Mouse (Mus musculus): Measurements from ENCODE around the gene Acvrl1.

The Acvrl1 gene

GRCm38 (mm10) chr15:101141061-101141541 lies 12.8 kb downstream of the Acvrl1 start:
- no peak for DNase-seq (ENCODE audit: low spot score in 2 of 2)

GRCm38 (mm10) chr15:101142672-101143071 lies 14.3 kb downstream of the Acvrl1 start:
- no peak for DNase-seq (ENCODE audit: low spot score in 2 of 2)

- peak in 1 of 2 experiments; percentile 56 for DNase-seq (ENCODE audit: low spot score in 2 of 2)
Measured at GRCm38 (mm10) chr15:101143494-101143893, 15.2 kb downstream of the Acvrl1 start.

GRCm38 (mm10) chr15:101144176-101144575 lies 15.9 kb downstream of the Acvrl1 start:
- no peak for DNase-seq (ENCODE audit: low spot score in 2 of 2)

- no peak for DNase-seq (ENCODE audit: low spot score in 2 of 2)
Measured at GRCm38 (mm10) chr15:101144779-101145178, 16.5 kb downstream of the Acvrl1 start.

- peak; percentile 89 to 94 for DNase-seq (ENCODE audit: low spot score in 2 of 2)
Measured at GRCm38 (mm10) chr15:101145424-101146099, 17.2 kb downstream of the Acvrl1 start.

GRCm38 (mm10) chr15:101146100-101146965 lies 18.0 kb downstream of the Acvrl1 start:
- DNase-seq (ENCODE audit: low spot score in 2 of 2): no peak

GRCm38 (mm10) chr15:101147115-101147909 lies 19.0 kb downstream of the Acvrl1 start:
- no peak for DNase-seq (ENCODE audit: low spot score in 2 of 2)

- no peak for DNase-seq (ENCODE audit: low spot score in 2 of 2)
Measured at GRCm38 (mm10) chr15:101147910-101148273, 19.6 kb downstream of the Acvrl1 start.

- DNase-seq (ENCODE audit: low spot score in 2 of 2): no peak
Measured at GRCm38 (mm10) chr15:101148604-101149003, 20.3 kb downstream of the Acvrl1 start.

- no peak for DNase-seq (ENCODE audit: low spot score in 2 of 2)
Measured at GRCm38 (mm10) chr15:101151409-101152261, 23.3 kb downstream of the Acvrl1 start.

- DNase-seq (ENCODE audit: low spot score in 2 of 2): no peak
Measured at GRCm38 (mm10) chr15:101154700-101155616, 26.6 kb downstream of the Acvrl1 start.

GRCm38 (mm10) chr15:101160128-101160527 lies 31.8 kb downstream of the Acvrl1 start:
- DNase-seq (ENCODE audit: low spot score in 2 of 2): no peak

GRCm38 (mm10) chr15:101160591-101160990 lies 32.3 kb downstream of the Acvrl1 start:
- DNase-seq (ENCODE audit: low spot score in 2 of 2): peak; percentile 39 to 65

GRCm38 (mm10) chr15:101161534-101161933 lies 33.2 kb downstream of the Acvrl1 start:
- DNase-seq (ENCODE audit: low spot score in 2 of 2): no peak

- peak in 1 of 2 experiments; percentile 25 for DNase-seq (ENCODE audit: low spot score in 2 of 2)
Measured at GRCm38 (mm10) chr15:101163056-101163458, 34.7 kb downstream of the Acvrl1 start.

GRCm38 (mm10) chr15:101163854-101164253 lies 35.5 kb downstream of the Acvrl1 start:
- DNase-seq (ENCODE audit: low spot score in 2 of 2): no peak

- DNase-seq (ENCODE audit: low spot score in 2 of 2): no peak
Measured at GRCm38 (mm10) chr15:101164291-101164690, 36.0 kb downstream of the Acvrl1 start.

GRCm38 (mm10) chr15:101165658-101166437 lies 37.5 kb downstream of the Acvrl1 start:
- DNase-seq (ENCODE audit: low spot score in 2 of 2): no peak

Data from frontal cortex, postnatal 36 days (tissue).